Mouse (Mus musculus) Muller cell, postnatal 12 days (primary cell): ENCODE data around the gene 1500009C09Rik.

Experiments used
- DNase-seq: peaks from one replicate; pipeline ENCODE4 v3.0.0-alpha.2; 2015; ENCODE audit errors: inconsistent ontology term

Gene 1500009C09Rik

DNA sequence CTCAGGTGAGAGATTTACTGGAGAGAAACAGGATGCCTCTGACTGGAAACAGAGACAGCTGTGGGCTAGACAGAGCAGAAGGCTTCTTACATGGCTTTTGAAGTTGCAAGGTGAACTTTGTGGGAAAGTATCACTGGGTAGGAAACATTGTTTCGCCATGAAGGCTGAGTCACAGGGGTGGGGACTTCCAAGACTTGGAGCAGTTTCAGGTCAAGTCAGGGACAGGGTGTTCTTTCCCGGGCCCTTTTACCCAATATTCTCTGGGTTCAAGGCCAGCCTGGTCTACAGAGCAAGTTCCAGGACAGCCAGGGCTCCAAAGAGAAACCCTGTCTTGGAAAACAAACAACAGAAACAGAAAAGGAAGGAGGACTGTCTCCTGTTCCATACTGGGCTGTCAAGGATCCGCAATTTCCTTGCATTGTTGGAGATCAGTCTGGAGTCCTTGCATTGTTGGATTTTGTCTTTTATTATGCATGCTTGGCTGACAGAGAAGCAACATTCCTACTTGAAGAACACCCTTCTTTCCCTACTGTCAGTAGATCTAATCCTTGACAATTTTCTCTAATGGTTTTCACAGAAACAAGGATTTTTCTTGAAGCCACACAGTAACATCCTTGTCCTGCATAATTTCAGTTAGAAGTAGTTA, 4.9 kb upstream of the 1500009C09Rik start:
- no peak for DNase-seq

DNA sequence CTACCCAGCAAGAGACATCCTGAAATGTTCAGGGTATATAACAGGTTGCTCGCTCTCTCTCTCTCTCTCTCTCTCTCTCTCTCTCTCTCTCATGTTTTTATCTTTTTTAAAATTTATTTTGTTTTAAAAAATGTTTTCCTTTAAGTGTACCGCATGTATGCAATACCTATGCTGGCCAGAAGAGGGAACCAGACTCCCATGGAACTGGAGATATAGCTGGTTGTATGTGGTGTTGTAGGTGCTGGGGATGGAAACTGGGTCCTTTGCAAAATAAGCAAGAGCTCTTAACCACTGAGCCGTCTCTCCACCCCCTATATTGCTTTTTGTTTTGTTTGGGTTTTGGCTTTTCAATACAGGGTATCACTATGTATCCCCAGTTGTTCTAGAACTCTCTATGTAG, 618 bp upstream of the 1500009C09Rik start:
- DNase-seq: no peak

DNA sequence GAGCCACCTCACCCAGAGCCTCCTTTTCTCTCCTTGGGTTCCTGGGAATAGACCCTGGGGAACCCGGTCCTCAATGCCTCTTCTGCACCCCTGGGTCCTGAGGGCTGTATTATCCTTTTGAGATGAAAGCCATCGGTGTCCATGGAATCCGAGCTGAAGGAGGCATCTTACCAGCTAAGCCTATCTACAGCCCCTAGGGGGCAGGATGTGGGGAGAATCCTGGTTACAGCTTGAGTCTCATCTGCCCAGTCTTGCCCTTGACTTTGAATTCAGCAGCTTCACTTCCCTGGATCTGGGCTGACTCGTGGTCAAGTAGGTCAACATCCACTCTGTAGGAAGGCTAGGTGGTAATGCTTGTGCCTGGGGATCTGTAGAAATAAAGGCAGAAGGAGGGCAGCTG, 3.1 kb downstream of the 1500009C09Rik start:
- DNase-seq: no peak

DNA sequence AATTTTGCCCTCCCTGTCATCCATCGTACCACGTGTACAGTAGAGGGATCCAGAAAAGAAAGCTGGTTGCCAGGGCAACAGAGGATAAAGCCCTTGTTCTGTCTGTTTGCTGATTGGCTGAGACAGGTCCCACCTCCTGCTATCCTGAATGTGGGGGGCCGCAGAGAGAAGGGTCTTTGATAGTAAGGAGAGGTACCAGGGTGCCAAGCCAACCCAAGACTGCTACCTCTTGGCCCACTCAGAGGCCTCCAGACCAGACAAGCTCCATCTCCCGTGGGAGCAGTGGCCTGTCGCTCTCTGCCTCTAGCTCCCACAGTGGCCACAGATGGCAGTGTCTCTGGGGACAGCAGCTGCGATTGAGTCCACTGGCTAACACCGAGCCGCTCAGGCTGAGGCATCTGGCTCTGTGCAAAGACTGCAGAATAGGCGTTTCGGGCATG, 3.8 kb downstream of the 1500009C09Rik start:
- peak; percentile 49 for DNase-seq

DNA sequence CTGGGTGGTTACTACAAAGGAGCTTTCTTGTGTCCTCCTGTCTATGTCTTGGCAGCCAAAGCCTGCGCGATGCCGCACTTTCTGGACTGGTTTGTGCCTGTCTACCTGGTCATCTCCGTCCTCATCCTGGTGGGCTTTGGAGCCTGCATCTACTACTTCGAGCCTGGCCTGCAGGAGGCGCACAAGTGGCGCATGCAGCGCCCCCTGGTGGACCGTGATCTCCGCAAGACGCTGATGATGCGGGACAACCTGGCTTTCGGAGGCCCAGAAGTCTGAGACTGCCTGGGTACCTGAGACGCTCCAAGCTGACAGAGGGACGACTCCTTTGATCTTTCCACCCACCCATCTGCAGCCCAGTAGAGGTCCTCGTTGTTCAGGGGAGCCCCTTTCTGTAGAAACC, 7.3 kb downstream of the 1500009C09Rik start:
- peak; percentile 29 for DNase-seq

DNA sequence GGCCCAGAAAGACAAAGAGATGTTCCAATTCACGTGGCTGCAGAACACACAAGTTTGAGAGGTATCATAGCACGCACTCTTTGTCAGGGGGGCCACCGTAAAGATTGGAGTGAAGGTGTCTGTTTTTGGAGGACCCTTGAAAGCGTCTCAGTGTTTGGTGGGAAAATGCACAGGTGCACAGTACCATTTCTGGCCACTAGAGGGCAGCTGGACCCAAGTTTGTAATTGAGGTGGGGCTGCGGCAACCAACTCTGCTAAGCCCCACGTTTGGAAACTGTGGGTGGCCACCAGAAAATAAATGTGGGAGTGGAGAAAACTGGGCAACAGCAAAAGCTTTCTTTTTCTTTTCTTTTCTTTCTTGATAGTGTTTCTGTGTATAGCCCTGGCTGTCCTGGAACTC, 14.2 kb downstream of the 1500009C09Rik start:
- peak; percentile 13 for DNase-seq

DNA sequence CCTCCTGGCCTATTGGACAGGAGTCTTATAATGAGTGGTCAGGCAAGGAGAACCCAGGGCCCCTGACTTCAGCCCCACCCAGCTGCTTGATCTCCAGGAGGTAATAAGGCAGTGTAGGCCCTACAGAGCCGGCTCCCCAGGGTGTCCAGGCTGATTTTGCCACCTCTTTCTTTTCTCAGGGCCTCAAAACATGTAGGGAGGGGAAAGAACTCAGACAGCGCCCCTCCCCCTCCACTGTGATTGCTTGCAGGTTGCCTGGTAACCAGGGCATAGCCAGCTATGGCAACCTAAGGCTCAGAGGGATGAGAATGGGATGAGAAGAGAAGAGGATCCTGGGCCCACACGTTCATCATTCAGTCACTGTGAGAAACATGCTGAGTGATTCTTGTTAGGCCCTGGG, 16.0 kb downstream of the 1500009C09Rik start:
- DNase-seq: no peak

DNA sequence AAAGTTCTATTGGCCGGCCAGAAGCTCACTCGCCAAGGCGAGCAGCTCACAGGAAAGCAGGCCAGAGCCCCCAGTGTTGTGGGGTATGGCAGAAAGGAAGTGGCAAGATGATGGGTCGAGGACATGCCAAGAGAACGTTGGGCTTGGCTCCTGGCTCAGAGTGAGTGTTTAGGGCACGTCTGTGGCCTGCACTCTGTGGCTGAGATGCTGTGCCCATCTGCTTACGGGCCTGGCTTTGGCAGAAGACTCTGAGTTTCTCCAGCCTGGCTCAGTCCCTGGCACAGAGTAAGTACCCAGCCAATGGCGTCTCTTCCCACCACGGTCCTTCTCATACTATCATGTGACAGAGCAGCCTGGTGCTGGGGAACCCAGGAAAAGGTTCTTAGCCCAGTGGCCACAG, 16.6 kb downstream of the 1500009C09Rik start:
- DNase-seq: no peak

DNA sequence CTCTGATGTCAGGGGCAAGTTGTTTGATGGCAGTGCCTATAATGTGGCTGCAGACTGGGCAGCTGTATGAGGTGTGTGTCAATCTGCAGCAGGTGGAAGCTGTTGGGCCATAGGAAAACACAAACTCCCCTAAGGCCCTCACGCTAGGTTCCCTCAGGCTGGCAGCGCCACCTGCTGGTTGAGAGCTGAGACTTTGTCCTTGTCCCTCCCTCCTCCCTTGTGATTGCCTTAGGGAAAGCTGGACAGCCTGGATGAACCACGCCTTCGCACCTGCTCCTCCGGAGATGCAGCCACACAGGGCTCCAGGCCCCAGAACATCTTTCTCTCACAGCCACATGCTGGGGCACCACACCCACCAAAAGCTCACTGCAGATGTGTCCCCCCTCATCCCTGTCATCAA, 19.0 kb downstream of the 1500009C09Rik start:
- peak; percentile 46 for DNase-seq

DNA sequence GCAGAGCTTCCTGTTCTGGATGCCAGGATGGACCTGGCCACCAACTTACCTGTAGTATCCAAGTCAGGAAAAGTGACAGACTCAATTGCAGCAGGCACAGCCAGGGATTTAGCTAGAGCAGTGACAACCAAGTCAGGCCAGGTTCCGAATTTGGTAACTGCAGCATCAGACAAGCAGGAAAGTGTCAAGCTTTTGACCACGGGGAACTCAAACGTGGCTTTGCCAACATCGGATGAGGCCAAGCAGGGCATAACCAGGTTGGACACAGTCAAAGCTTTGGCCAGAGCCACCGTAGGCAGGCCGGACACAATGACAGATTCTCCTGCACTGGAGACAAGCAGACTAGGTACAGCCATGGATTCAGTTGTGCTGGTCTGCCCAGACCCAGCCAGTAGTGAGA, 20.1 kb downstream of the 1500009C09Rik start:
- DNase-seq: no peak

DNA sequence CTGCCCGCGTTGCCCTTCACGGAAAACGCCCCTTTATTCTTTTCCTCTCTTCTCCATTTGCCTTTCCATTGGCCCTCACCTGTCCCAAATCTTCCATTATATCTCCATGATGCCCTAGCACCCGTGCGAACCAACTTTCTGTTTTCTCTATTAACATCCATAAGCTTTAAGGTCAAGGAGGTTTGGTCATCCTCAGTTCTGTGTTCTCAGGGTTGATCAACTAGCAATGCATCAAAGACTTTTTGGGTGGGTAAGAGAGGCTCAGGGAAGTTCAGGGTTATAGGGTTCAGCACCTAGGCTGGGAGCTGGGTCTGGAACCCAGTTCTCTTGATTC, 22.4 kb downstream of the 1500009C09Rik start, which contains the start of gene Sept3:
Gene Sept3 (plus strand): TSS at position 301 of the 334 bp plus-strand sequence.
- DNase-seq: no peak

DNA sequence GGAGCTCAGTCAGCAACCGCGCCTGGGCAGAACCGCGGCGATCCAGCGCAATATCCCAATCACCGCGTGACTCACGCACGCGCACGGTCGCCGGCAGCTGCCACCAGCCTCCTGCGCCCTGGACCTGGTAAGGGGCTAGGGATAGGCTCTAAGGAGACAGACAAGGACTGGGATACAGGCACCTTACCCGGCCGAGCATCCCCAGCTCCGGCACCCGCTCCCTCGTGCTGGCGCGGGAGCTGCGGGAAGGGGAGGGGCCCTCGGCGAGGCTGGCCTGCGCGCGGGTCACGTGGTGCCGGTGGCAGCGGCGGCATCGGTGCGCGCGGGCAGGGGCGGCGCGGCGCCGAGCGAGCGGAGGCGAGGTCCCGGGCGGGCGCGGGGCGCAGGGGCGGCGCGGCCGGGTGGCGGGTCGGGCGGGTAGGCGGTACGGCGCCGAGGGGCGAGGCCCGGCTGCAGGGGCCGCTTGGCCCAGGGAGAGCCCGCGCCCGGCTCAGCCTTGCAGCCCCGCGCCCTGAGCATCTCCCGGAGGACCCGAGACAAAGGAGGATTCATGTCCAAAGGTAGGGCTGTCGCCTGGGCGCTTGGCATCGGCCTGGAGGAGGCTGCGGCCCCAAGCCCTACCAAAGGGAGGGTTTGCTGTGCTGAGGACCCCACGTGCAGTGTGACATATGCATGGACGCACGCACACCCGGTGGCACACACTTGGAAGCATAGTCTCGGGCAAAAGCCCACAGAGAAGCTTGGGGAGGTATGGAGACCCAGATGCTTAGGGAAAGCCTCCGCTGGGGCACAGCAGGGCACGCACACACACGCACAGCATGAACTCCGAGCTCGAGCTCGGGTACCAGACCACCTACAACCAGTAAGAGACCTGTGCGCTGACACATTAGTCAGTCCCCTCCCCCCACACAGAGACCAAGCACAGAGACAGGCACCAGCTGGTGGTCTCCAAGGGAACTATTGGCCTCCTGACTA, 23.0 kb downstream of the 1500009C09Rik start:
- peak; percentile 59 for DNase-seq

DNA sequence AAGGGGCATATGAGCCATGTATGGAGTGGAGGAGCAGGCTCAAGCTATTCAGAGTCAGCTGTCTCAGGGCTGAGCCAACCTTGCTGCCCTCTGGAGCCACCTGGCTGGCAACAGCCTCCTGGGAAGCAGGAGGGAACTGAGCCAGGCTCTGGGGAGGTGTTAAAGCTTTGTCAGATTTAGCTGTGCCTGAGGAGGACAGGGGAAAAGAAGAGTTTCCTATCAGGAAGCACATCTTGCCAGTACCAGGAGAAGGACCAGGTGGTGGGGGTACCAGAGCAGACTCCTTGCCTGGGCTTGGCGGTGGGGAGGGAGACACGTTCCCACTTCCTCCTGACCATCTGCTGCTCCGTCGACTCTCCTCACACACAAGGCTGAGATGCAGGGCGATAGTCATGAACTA, 25.4 kb downstream of the 1500009C09Rik start:
- DNase-seq: no peak

DNA sequence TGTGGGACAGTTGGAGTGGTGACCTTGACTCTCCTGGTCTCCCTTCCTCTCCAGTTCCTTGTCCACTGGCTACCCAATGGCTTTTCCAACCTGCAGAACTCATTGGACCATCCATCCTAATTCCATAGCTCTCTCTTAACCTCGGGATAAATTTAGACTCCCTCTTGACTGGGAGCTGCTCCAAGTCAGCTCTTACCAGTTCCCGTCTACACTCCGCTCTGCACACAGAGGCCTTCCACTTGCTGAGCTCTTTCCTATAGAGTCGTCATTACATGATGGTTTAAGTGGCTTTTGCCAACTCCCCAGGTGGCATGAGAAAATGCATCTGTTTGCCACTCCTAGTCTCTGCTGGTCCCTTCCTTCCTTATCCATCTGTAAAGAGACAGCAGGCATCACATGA, 28.4 kb downstream of the 1500009C09Rik start:
- no peak for DNase-seq

DNA sequence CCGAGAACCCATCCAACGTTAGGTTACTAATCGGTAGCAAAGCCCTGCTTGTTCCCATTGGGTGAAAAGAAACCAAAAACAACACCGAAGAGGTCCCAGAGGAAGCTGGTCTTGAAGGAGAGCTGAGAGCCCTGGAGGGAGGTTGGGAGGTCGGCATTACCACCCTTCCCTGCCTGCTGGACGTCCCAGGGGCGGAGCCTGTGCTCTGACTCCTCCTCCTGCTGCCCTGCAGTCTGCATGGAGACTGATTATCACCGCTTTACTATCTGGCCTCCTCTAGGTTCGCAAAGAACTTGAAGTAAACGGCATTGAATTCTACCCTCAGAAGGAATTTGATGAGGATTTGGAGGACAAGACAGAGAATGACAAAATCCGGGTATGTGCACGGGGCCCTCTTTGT, 34.0 kb downstream of the 1500009C09Rik start:
- no peak for DNase-seq

DNA sequence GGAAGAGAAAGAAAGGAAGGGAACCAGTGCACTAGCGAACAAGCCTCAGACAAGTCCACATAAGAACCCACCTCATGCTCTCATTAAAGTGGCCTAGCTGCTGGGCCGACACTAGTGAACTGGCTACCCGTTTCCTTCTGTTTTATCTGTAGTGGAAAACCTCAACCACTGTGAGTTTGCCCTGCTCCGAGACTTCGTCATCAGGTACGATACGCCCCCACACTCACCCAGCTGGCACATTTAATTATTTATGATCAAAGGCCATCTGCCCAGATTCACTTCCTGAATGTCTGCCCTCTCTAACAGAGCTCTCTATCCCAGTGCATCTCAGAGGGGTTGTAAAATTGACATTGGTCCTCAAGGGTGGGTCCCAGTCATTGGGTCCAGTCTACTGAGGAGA, 38.1 kb downstream of the 1500009C09Rik start:
- no peak for DNase-seq

DNA sequence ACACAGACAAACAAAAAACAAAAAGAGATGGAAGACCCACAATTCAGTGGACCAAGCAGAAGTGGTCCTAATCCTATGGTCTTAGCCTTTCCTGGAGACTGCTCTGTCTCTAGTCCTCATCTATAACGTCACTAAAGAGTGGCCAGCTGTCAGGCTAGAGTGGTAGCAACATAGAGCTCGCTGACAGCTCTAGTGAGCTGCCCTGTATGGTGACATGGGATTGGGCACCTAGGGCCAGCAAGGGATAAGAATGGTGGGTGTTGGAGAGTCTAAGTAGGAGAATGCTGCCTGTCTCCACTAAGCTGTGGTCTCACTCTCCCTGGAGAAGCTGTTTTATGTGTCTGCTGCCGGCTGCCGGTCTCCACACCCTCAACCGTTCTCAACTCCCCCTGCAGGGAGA, 40.7 kb downstream of the 1500009C09Rik start:
- DNase-seq: no peak

DNA sequence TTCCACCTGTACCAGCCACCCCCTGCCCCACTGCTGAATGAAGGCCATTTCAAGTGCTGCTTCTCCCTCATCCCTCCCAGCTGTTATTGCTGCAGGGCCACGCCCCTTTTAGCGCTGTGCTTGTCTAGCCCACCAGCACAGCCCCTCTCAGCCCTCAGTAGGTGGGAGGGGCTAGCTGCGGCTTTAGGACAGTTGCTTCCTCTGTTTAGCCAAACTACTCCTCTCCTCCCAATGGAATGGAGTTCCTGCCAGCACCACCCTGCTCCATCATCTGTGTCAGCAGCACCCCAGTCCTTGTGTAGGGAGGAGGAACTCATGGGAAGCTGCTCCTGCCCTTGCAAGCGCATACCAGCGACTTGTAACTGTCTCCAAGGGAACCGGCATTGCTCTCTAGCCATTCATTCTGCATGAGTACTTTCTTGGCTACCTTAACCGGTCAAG, 41.1 kb downstream of the 1500009C09Rik start:
- peak; percentile 54 for DNase-seq

DNA sequence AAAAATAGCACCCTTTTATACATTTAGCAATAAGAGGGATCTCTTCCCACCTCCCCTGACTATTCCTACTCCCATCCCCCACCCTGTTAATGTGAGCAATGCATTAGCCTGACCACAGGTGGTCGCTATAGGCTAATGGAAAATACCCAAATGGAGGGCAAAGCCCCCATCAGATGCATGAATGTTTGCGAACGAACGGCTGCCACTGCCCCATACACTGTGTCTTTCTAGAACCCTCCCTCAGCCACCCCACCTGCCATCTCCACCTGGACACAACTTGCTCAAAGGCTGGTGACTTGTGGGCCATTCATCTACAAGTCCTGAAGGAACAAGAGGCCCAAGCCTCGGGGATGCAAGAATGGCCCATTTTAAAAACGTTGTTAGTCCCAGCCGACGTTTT, 41.9 kb downstream of the 1500009C09Rik start:
- no peak for DNase-seq

DNA sequence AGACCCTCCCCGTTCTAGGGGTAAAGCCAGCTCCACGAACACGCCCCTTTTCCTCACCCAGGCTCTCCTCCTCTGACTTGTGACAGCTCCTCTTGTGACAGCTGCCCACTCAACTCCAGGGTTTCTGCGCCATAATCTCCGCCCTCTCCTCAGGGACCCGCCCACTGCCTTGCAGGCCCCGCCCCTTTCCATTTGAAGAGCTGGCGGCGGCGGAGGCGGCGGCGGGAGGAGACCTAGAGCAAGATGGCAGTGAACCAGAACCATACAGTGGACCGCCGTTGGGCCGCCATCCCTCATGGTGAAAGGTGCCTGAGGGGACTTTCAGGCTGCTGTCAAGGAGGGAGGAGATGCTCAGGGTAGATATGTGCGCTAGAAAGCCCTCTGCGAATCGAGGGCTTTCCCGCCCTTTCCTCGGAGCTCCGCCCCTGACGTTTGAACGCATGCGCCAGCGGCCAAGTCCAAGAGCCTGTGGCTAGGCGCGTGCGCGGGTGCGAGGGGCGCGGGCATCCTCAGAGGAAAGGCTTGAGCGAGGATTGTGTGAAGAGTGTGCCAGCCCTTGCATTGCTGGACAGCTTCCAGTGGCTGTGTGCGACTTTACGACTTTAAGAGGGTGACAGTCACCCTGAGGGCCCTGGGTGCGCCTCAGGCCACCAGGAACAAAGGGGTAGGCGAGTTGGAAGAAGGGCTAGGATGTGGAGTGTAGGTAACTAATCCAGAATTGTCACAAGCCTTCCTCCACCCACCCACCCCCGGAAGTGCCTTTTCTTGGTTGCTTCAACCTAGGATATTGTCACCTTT, 46.8 kb downstream of the 1500009C09Rik start, which contains the start of gene Wbp2nl:
Gene Wbp2nl (plus strand): TSS at position 191 of the 798 bp plus-strand sequence.
- no peak for DNase-seq

DNA sequence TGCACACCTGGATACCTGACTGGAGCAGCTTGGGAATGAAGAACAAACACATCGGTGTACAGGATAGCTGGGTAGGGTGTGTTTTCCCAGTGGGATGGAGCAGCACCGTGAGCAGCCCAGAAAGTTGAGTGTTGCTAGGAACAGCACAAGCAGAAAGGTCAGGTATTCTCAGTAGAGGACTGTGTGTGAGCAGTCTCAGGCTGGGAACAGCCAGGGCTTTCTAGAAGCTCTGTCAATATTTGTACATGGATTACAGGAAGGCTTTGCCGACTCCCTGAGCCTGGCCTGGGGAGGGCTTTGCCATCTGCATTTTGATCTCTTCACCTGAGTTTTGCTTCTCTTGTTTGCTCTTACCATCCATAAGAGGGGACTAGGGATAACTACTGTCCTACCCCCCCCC, 54.9 kb downstream of the 1500009C09Rik start:
- DNase-seq: no peak

DNA sequence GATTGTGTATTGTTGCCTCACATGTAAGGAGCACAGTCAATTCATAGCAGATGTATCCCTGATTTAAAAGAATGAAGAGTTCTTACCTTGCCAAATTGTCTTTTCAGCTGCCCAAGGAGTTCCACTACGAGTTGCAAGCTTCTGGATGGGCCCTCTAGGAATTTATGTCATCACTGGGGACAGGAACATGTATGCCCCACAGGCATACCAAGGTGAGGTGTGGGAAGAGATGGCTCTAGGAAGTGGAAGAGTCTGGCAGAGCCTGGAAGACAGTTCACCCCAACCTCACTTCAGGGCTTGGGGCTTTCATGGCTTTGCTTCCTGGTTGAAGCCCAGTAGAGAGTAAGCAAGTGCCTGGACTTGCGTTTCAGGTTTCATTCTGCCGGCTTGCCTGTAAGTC, 56.2 kb downstream of the 1500009C09Rik start:
- no peak for DNase-seq
